Mouse (Mus musculus) heart, postnatal 0 days (tissue): Measurements from ENCODE around the gene Dctn3.

ENCODE experiments used
- CTCF ChIP-seq: IDR thresholded peaks from 2 replicates; pipeline ENCODE4 v1.5.1; 2016; ENCODE audit warnings: antibody characterized with exemption, control low read depth, low read depth
- EP300 ChIP-seq: IDR thresholded peaks from 2 replicates; pipeline ENCODE4 v1.6.1; 2016; ENCODE audit warnings: antibody characterized with exemption, low read depth

GRCm38 (mm10) chr4:41712421-41713196, 10.4 kb downstream of the Dctn3 start:
- no peak for TF ChIP-seq CTCF
- TF ChIP-seq EP300, result no peak
